ENCODE assay signal across 8 mouse cellular contexts in genomic region chr6:66535028-66535862, GRCm38 (mm10). TPM values are rescaled to one million over a fixed set of nuclear protein-coding genes. Genes with fewer than 3 reads are reported as not detected.
DNase-seq lines count a peak whose midpoint lies in the region; ATAC-seq and TF ChIP-seq lines count a peak whose summit lies in the region.

Gene Mad2l1 (plus strand): TSS chr6:66535390.

- peaks cover 2% of the 10 kb centered on the region for H3K4me1 ChIP-seq in ES-Bruce4 (ENCODE audit: control insufficient read depth, insufficient read depth, low read length)
- H3K4me1 ChIP-seq in forebrain, embryonic 13.5 days = peaks cover 18% of the 10 kb centered on the region
- peaks cover 9% of the 10 kb centered on the region; the same call in 1 of the 2 replicates for H3K4me1 ChIP-seq in liver, postnatal 0 days (ENCODE audit: insufficient read depth)
- peaks cover 4% of the 10 kb centered on the region; the same call in 1 of the 2 replicates for H3K4me1 ChIP-seq in neural tube, embryonic 14.5 days (ENCODE audit: control insufficient read depth, insufficient read depth, low read length)

- under 1% methylated on average over 57 of the region's 57 CpGs for WGBS in forebrain, embryonic 13.5 days
- WGBS in large intestine, adult 2 months = under 1% methylated on average over 57 of the region's 57 CpGs
- WGBS in liver, postnatal 0 days (ENCODE audit: insufficient replicate concordance) = under 1% methylated on average over 57 of the region's 57 CpGs
- under 1% methylated on average over 57 of the region's 57 CpGs for WGBS in neural tube, embryonic 14.5 days

- H3K4me2 ChIP-seq in forebrain, embryonic 13.5 days = peak within 1 kb of the TSS; percentile 71
- peak within 1 kb of the TSS; percentile 89 for H3K4me2 ChIP-seq in liver, postnatal 0 days (ENCODE audit: low read depth, low read length)
- peak within 1 kb of the TSS; percentile 73 for H3K4me2 ChIP-seq in neural tube, embryonic 14.5 days (ENCODE audit: low read depth, low read length)

- H3K4me3 ChIP-seq in ES-Bruce4 (ENCODE audit: low read depth, low read length) = peak within 1 kb of the TSS; percentile 99
- peak within 1 kb of the TSS; percentile 64 for H3K4me3 ChIP-seq in forebrain, embryonic 13.5 days
- H3K4me3 ChIP-seq in liver, postnatal 0 days (ENCODE audit: low read depth, low read length) = peak within 1 kb of the TSS; percentile 86
- peak within 1 kb of the TSS; percentile 46 for H3K4me3 ChIP-seq in neural tube, embryonic 14.5 days (ENCODE audit: low read depth, low read length)

- intact Hi-C loops in heart, postnatal 10 days (cut with DNase I) = loop anchor here (10.0 kb wide), 1 partner anchor 620 kb away; no protein-coding TSS in a partner anchor

- H3K9me3 ChIP-seq in ES-Bruce4 (replicated peaks; ENCODE audit: control insufficient read depth, insufficient read depth, low read length, poor library complexity, severe bottlenecking) = no peaks in the 10 kb centered on the region
- H3K9me3 ChIP-seq in forebrain, embryonic 13.5 days (replicated peaks) = no peaks in the 10 kb centered on the region
- no peaks in the 10 kb centered on the region for H3K9me3 ChIP-seq in liver, postnatal 0 days (ENCODE audit: low read length)
- H3K9me3 ChIP-seq in neural tube, embryonic 14.5 days (ENCODE audit: control insufficient read depth, low read length) = no peaks in the 10 kb centered on the region

- H3K36me3 ChIP-seq in ES-Bruce4 (ENCODE audit: control insufficient read depth, insufficient read depth, low read length, poor library complexity, severe bottlenecking) = peaks cover 33% of the 10 kb centered on the region
- H3K36me3 ChIP-seq in forebrain, embryonic 13.5 days (ENCODE audit: poor library complexity, severe bottlenecking) = peaks cover 18% of the 10 kb centered on the region
- H3K36me3 ChIP-seq in liver, postnatal 0 days (replicated peaks; ENCODE audit: insufficient read depth, low read length) = peaks cover 17% of the 10 kb centered on the region
- no peaks in the 10 kb centered on the region for H3K36me3 ChIP-seq in neural tube, embryonic 14.5 days (ENCODE audit: control insufficient read depth, insufficient read depth, low read length)

- TF ChIP-seq POLR2A in ES-Bruce4 (IDR thresholded peaks at IDR 0.05; ENCODE audit: insufficient read depth, low read length) = peak; percentile 90

- peak; percentile 99 for DNase-seq in heart, postnatal 10 days
- DNase-seq in large intestine, adult 2 months (ENCODE audit: low read depth, low spot score) = peak; percentile 99
- peak; percentile 97 for DNase-seq in liver, postnatal 0 days
- DNase-seq in testis, postnatal 10 days (ENCODE audit: low spot score) = peak; percentile 99

- TF ChIP-seq CTCF in ES-Bruce4 (IDR thresholded peaks at IDR 0.05; ENCODE audit: low read depth, low read length) = no peak
- TF ChIP-seq CTCF in liver, postnatal 0 days (IDR thresholded peaks at IDR 0.05; ENCODE audit: low read depth) = no peak

- no peaks in the 10 kb centered on the region for H3K27me3 ChIP-seq in ES-Bruce4 (ENCODE audit: control insufficient read depth, insufficient read depth, low read length, poor library complexity, severe bottlenecking)
- H3K27me3 ChIP-seq in forebrain, embryonic 13.5 days = no peaks in the 10 kb centered on the region
- H3K27me3 ChIP-seq in liver, postnatal 0 days (ENCODE audit: insufficient read depth, low read length) = no peaks in the 10 kb centered on the region
- no peaks in the 10 kb centered on the region for H3K27me3 ChIP-seq in neural tube, embryonic 14.5 days (ENCODE audit: control insufficient read depth, insufficient read depth, low read length)

- no peak for TF ChIP-seq EP300 in ES-Bruce4 (IDR thresholded peaks at IDR 0.05; ENCODE audit: insufficient read depth, low read depth, low read length)
- TF ChIP-seq EP300 in liver, postnatal 0 days (IDR thresholded peaks at IDR 0.05; ENCODE audit: low read depth) = peak; percentile 31; the same call in 1 of the 2 replicates

- peak within 1 kb of the TSS; percentile 85 for H3K9ac ChIP-seq in ES-Bruce4 (ENCODE audit: low read depth, poor library complexity, severe bottlenecking)
- peak within 1 kb of the TSS; percentile 73 for H3K9ac ChIP-seq in forebrain, embryonic 13.5 days
- H3K9ac ChIP-seq in liver, postnatal 0 days (replicated peaks) = peak within 1 kb of the TSS; percentile 90
- H3K9ac ChIP-seq in neural tube, embryonic 14.5 days (replicated peaks; ENCODE audit: low read depth, low read length) = peak within 1 kb of the TSS; percentile 52

- ATAC-seq in cerebellum, adult (ENCODE audit: insufficient number of reproducible peaks, low FRiP score, low TSS enrichment) = peak; percentile 97
- peak; percentile 99 for ATAC-seq in forebrain, embryonic 13.5 days
- peak; percentile 99 for ATAC-seq in liver, postnatal 0 days
- peak; percentile 99 for ATAC-seq in neural tube, embryonic 14.5 days (ENCODE audit: low read depth)

- H3K27ac ChIP-seq in ES-Bruce4 (ENCODE audit: insufficient read depth, low read length) = peak within 1 kb of the TSS; percentile 86
- peak within 1 kb of the TSS; percentile 86 for H3K27ac ChIP-seq in forebrain, embryonic 13.5 days
- H3K27ac ChIP-seq in liver, postnatal 0 days (ENCODE audit: low read depth) = peak within 1 kb of the TSS; percentile 93
- peak within 1 kb of the TSS; percentile 67 for H3K27ac ChIP-seq in neural tube, embryonic 14.5 days (ENCODE audit: low read depth, low read length)

RNA-seq across cellular contexts. Expression of gene Mad2l1, which starts in this region (rescaled TPM):
- polyA plus RNA-seq in ES-Bruce4 (2011; ENCODE audit: insufficient read depth, insufficient read length, low read depth, missing spikeins) = 216 and 238 TPM in 2 replicates
- polyA plus RNA-seq in forebrain, embryonic 13.5 days (2015; fragmentation: Nextera tagmentation; extraction: Ambion mirVana) = 87.0 and 91.5 TPM in 2 replicates
- total RNA-seq in heart, postnatal 10 days (2021) = 10 to 100 TPM; 15.2 to 16.6 TPM
- 16.4 and 17.9 TPM in 2 replicates for polyA plus RNA-seq in large intestine, adult 2 months (2012; rRNA removed)
- polyA plus RNA-seq in liver, postnatal 0 days (2015; fragmentation: Nextera tagmentation; extraction: Ambion mirVana) = 39.4 and 42.7 TPM in 2 replicates
- polyA plus RNA-seq in neural tube, embryonic 14.5 days (2014; fragmentation: Nextera tagmentation; extraction: Ambion mirVana) = 10.4 and 13.7 TPM in 2 replicates

Comparison
In these comparisons a context has a peak if more than half of its experiments do, and no peak if none do; other contexts are left out.
1. Peak in every context shown above with its lines: DNase-seq, ATAC-seq, H3K4me3 ChIP-seq and H3K27ac ChIP-seq.
2. H3K4me3 ChIP-seq: peak in every context shown above with its lines; median percentile 99 in ES-Bruce4; 86 in liver, postnatal 0 days; 64 in forebrain, embryonic 13.5 days; 46 in neural tube, embryonic 14.5 days.